Mouse (Mus musculus) cortical plate, adult 2 months (tissue): ENCODE results near the gene Plekha8.

Source experiments
- CTCF ChIP-seq: fragments of 200-500 bp; IDR thresholded peaks from 2 replicates; pipeline ENCODE4 v1.5.1; 2011; ENCODE audit warnings: mild to moderate bottlenecking, control low read depth, low read length; ENCODE audit not compliant: insufficient read depth; ENCODE audit errors: extremely low read depth
- POLR2A ChIP-seq: fragments of 200-500 bp; IDR thresholded peaks from 2 replicates; pipeline ENCODE4 v1.6.1; 2011; ENCODE audit warnings: mild to moderate bottlenecking, low read length, control low read depth; ENCODE audit not compliant: insufficient read depth; ENCODE audit errors: extremely low read depth

DNA sequence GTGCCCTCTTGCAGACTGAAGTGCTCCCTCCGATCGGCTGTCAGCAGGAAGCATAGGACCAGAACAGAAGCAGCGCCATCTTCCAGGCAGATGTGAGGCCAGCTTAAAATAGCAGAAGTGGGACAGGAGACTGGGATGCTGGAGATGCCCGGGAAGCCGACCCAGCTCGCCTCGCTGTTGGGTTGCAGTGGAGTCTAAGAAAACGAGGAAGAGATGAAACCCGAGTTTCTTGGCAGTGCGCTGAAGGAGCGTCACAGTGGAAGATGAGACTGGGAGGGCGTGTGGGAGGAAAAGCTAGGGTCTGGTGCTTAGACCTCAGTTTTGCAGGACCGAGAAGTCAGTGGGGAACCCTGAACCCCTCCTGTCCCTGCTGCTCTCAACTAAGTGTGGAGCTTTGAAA is 95.9 kb downstream of the Plekha8 start:
- no peak for TF ChIP-seq POLR2A
- no peak for TF ChIP-seq CTCF
